Mouse (Mus musculus) myocyte (in vitro differentiated cells): ENCODE data around the gene Qprt.

Source experiments
- MAX ChIP-seq: IDR thresholded peaks from one replicate; pipeline ENCODE4 v1.6.1; 2011; ENCODE audit warnings: low read depth, mild to moderate bottlenecking, control low read depth
- MYOD1 ChIP-seq, 3 experiments: IDR thresholded peaks; one replicate each; pipeline ENCODE4 v1.6.1; 2011; ENCODE audit warnings: control low read depth in 2 of 3, low read depth in 2 of 3, mild to moderate bottlenecking in 2 of 3, moderate library complexity in 1 of 3; ENCODE audit not compliant: insufficient read length in 2 of 3, control insufficient read depth in 1 of 3
- POLR2A ChIP-seq: IDR thresholded peaks from one replicate; pipeline ENCODE4 v1.6.1; 2011; ENCODE audit warnings: low read depth, mild to moderate bottlenecking, control low read depth, moderate library complexity; ENCODE audit not compliant: insufficient read length
- TCF12 ChIP-seq: IDR thresholded peaks from one replicate; pipeline ENCODE4 v1.6.1; 2011; ENCODE audit warnings: mild to moderate bottlenecking, control low read depth; ENCODE audit not compliant: poor library complexity, insufficient read depth, severe bottlenecking
- TCF3 ChIP-seq: IDR thresholded peaks from one replicate; pipeline ENCODE4 v1.6.1; 2011; ENCODE audit warnings: low read depth, control low read depth; ENCODE audit not compliant: insufficient read length
- USF1 ChIP-seq: IDR thresholded peaks from one replicate; pipeline ENCODE4 v1.6.1; 2011; ENCODE audit warnings: low read depth, mild to moderate bottlenecking, control low read depth, moderate library complexity

- no peak for TF ChIP-seq MYOD1 (IDR thresholded peaks at IDR 0.05; ENCODE audit: control insufficient read depth in 1 of 3, insufficient read length in 2 of 3, low read depth in 2 of 3)
- TF ChIP-seq TCF12, result no peak
- TF ChIP-seq USF1, result no peak
- TF ChIP-seq POLR2A, result no peak
- no peak for TF ChIP-seq TCF3
- TF ChIP-seq MAX, result no peak
Observed at GRCm38 (mm10) chr7:127110239-127111007, 11.6 kb downstream of the Qprt start.
